In the genomic region with DNA sequence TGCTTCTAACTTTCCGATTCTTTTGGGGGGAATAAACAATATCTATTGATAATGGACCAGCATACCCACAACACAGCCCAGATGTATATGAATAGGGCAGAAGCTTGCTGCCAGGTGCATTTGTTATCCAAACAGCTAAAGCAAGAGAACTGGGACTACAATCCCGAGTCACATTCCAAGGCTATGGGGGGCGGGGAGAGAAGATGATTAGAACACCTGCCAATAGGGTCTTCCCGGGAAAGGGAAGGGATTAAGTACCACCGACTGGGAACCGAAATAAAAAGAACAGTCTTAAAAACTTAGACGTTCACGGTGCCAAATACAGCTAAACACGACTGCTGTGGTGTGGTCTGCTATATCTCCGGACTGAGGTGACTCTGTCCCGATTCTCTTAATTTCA, we compare ENCODE assay signal across 1 mouse cellular context.
TF ChIP-seq lines count a peak whose summit lies in the region.

No protein-coding gene starts in this region.

TF ChIP-seq in MEL, 35 proteins besides CTCF, POLR2A, EP300 and RAD21:
- no peak for TF ChIP-seq SMC3 (IDR thresholded peaks at IDR 0.05; ENCODE audit: low read depth, low read length)
- TF ChIP-seq ZC3H11A (IDR thresholded peaks at IDR 0.05; ENCODE audit: low read depth, low read length), result no peak
- TF ChIP-seq ZKSCAN1 (IDR thresholded peaks at IDR 0.05; ENCODE audit: low read depth, low read length), result no peak
- no peak; the same call in 1 of the 2 replicates for TF ChIP-seq NELFE (IDR thresholded peaks at IDR 0.05; ENCODE audit: low read depth, low read length)
- no peak for TF ChIP-seq MYB (IDR thresholded peaks at IDR 0.05; ENCODE audit: low read depth, low read length)
- no peak for TF ChIP-seq HCFC1 (IDR thresholded peaks at IDR 0.05; ENCODE audit: low read depth, low read length)
- TF ChIP-seq ZMIZ1 (IDR thresholded peaks at IDR 0.05; ENCODE audit: low read depth, low read length), result no peak
- no peak for TF ChIP-seq TCF12 (IDR thresholded peaks at IDR 0.05; ENCODE audit: low read depth, low read length)
TF ChIP-seq in MEL: peak in this region for 0.
